8 mouse cellular contexts compared by ENCODE assay signal in genomic region chr14:79321152-79321551, GRCm38 (mm10). TPM values are rescaled to one million over a fixed set of nuclear protein-coding genes. Genes with fewer than 3 reads are reported as not detected.
A peak's percentile ranks its signal among the peaks of the same experiment; 100 is the strongest.
DNase-seq lines count a peak whose midpoint lies in the region; ATAC-seq and TF ChIP-seq lines count a peak whose summit lies in the region.

No protein-coding gene starts in this region.

- intact Hi-C loops in left cerebral cortex, postnatal 4 days (cut with DNase I) = loop anchor here (10.0 kb wide), 1 partner anchor 656 kb away; no protein-coding TSS in a partner anchor
- intact Hi-C loops in left cerebral cortex, postnatal 25 days (cut with DNase I) = no loop called here

- no peaks in the 10 kb centered on the region for H3K36me3 ChIP-seq in hindbrain, embryonic 10.5 days
- H3K36me3 ChIP-seq in limb, embryonic 14.5 days (ENCODE audit: control insufficient read depth, insufficient read depth, low read length) = no peaks in the 10 kb centered on the region
- no peaks in the 10 kb centered on the region for H3K36me3 ChIP-seq in midbrain, embryonic 16.5 days (ENCODE audit: control insufficient read depth, insufficient read depth, low read length)

- DNase-seq in left cerebral cortex, postnatal 4 days = peak; percentile 50
- DNase-seq in left cerebral cortex, postnatal 25 days (ENCODE audit: low spot score in 2 of 2) = no peak
- peak; percentile 57 for DNase-seq in c-Kit-positive CD71-positive TER-119-positive erythroid progenitor cells, embryonic 14.5 days (ENCODE audit: low spot score)
- peak; percentile 44 for DNase-seq in hindbrain, embryonic 10.5 days (ENCODE audit: low spot score)
- peak; percentile 49 for DNase-seq in limb, embryonic 14.5 days (ENCODE audit: low spot score)
- DNase-seq in urinary bladder, postnatal 10 days (ENCODE audit: low spot score) = no peak
- no peak for DNase-seq in layer of hippocampus, postnatal 36 days

- H3K4me3 ChIP-seq in hindbrain, embryonic 10.5 days = no peak overlapping the region
- H3K4me3 ChIP-seq in limb, embryonic 14.5 days (replicated peaks; ENCODE audit: low read length) = no peak overlapping the region
- H3K4me3 ChIP-seq in midbrain, embryonic 16.5 days (ENCODE audit: low read depth, low read length) = no peak overlapping the region

- no peak overlapping the region for H3K9ac ChIP-seq in limb, embryonic 14.5 days (ENCODE audit: low read depth, low read length, severe bottlenecking)
- H3K9ac ChIP-seq in midbrain, embryonic 16.5 days (ENCODE audit: low read depth, low read length) = no peak overlapping the region

- H3K27ac ChIP-seq in hindbrain, embryonic 10.5 days = peak overlapping the region; percentile 50
- H3K27ac ChIP-seq in limb, embryonic 14.5 days (replicated peaks; ENCODE audit: low read depth, low read length) = no peak overlapping the region
- no peak overlapping the region for H3K27ac ChIP-seq in midbrain, embryonic 16.5 days (ENCODE audit: low read length)

- no peak overlapping the region for H3K4me2 ChIP-seq in limb, embryonic 14.5 days (replicated peaks; ENCODE audit: low read depth, low read length, severe bottlenecking)
- no peak overlapping the region for H3K4me2 ChIP-seq in midbrain, embryonic 16.5 days (ENCODE audit: low read length)

- no peaks in the 10 kb centered on the region for H3K9me3 ChIP-seq in hindbrain, embryonic 10.5 days
- no peaks in the 10 kb centered on the region for H3K9me3 ChIP-seq in limb, embryonic 14.5 days (ENCODE audit: control insufficient read depth, low read length)
- no peaks in the 10 kb centered on the region for H3K9me3 ChIP-seq in midbrain, embryonic 16.5 days (replicated peaks; ENCODE audit: control insufficient read depth, low read length, poor library complexity, severe bottlenecking)

- WGBS in hindbrain, embryonic 10.5 days = 32% methylated on average over 8 of the region's 8 CpGs
- 22% methylated on average over 8 of the region's 8 CpGs for WGBS in limb, embryonic 14.5 days
- 25% methylated on average over 8 of the region's 8 CpGs for whole genome bisulfite sequencing in midbrain, embryonic 16.5 days

- TF ChIP-seq POLR2A in limb, embryonic 14.5 days (IDR thresholded peaks at IDR 0.05; ENCODE audit: borderline replicate concordance, extremely low read depth, insufficient read depth, insufficient read length) = no peak

- H3K27me3 ChIP-seq in hindbrain, embryonic 10.5 days (ENCODE audit: insufficient read depth, poor library complexity, severe bottlenecking) = no peaks in the 10 kb centered on the region
- H3K27me3 ChIP-seq in limb, embryonic 14.5 days (ENCODE audit: control insufficient read depth, insufficient read depth, low read length) = no peaks in the 10 kb centered on the region
- no peaks in the 10 kb centered on the region for H3K27me3 ChIP-seq in midbrain, embryonic 16.5 days (ENCODE audit: control insufficient read depth, insufficient read depth, low read depth, low read length)

- peaks cover 6% of the 10 kb centered on the region; the same call in 1 of the 2 replicates for H3K4me1 ChIP-seq in hindbrain, embryonic 10.5 days (replicated peaks)
- H3K4me1 ChIP-seq in limb, embryonic 14.5 days (ENCODE audit: control insufficient read depth, insufficient read depth, low read length) = peaks cover 3% of the 10 kb centered on the region; the same call in 1 of the 2 replicates
- no peaks in the 10 kb centered on the region for H3K4me1 ChIP-seq in midbrain, embryonic 16.5 days (ENCODE audit: control insufficient read depth, insufficient read depth, low read length)

- ATAC-seq in limb, embryonic 14.5 days (ENCODE audit: low FRiP score, low read depth) = peak; percentile 60; the same call in 1 of the 2 replicates
- peak; percentile 72 for ATAC-seq in midbrain, embryonic 16.5 days

RNA-seq across cellular contexts. Expression of gene Rgcc, which starts 19.7 kb away (rescaled TPM):
- total RNA-seq in left cerebral cortex, postnatal 4 days (2021) = 10 to 100 TPM; 21.4 to 21.8 TPM
- total RNA-seq in left cerebral cortex, postnatal 25 days (2021) = 10 to 100 TPM; 31.9 to 42.4 TPM
- 26.2 and 52.1 TPM in 2 replicates for polyA plus RNA-seq in hindbrain, embryonic 10.5 days (2016; fragmentation: Nextera tagmentation; extraction: Ambion mirVana)
- 55.9 and 83.7 TPM in 2 replicates for polyA plus RNA-seq in limb, embryonic 14.5 days (2012; rRNA removed)
- 62.8 and 65.0 TPM in 2 replicates for polyA plus RNA-seq in limb, embryonic 14.5 days (2014; fragmentation: Nextera tagmentation; extraction: Ambion mirVana)
- polyA plus RNA-seq in midbrain, embryonic 16.5 days (2015; fragmentation: Nextera tagmentation; extraction: Ambion mirVana) = 26.3 and 36.4 TPM in 2 replicates
- total RNA-seq in layer of hippocampus, postnatal 36 days (2021) = 10 to 100 TPM; 44.6 to 44.8 TPM

Comparison
In these comparisons a context has a peak if more than half of its experiments do, and no peak if none do; other contexts are left out.
1. DNase-seq: peak in left cerebral cortex, postnatal 4 days (single experiment), c-Kit-positive CD71-positive TER-119-positive erythroid progenitor cells, embryonic 14.5 days (single experiment), hindbrain, embryonic 10.5 days (single experiment) and limb, embryonic 14.5 days (single experiment); none in left cerebral cortex, postnatal 25 days (0 of 2), urinary bladder, postnatal 10 days (single experiment) and layer of hippocampus, postnatal 36 days (0 of 2).